Mouse (Mus musculus): ENCODE data around the gene Apela. TPM values are rescaled to one million over a fixed set of nuclear protein-coding genes. Genes with fewer than 3 reads are reported as not detected.

The Apela gene
- total and polyA plus RNA-seq, 3 experiments = not detected

DNA sequence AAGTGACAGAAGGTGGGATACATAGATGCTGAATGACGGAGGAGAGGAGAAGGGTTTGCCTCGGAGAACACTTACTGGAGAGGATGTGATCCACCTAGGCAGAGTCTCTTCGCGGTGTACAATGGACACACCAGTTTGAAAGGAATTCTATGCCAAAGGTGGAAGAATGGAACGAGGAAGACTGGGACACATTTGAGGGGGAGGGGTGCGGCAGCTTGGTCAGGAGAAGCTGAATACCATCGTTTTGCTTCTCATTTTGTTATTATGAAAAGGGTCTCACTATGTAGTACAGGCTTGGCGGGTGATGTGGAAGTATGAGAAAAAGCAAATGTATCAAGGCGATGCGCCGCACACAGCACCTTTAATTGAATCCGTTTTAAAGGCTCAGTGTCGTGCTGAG is 4.1 kb downstream of the Apela start:
- DNase-seq (ENCODE audit: low spot score) = no peak
- no peaks in the 10 kb centered on the region for H3K4me1 ChIP-seq (ENCODE audit: insufficient read depth, low read depth, low read length)
- H3K9me3 ChIP-seq (replicated peaks) = no peaks in the 10 kb centered on the region
- H3K36me3 ChIP-seq (replicated peaks) = no peaks in the 10 kb centered on the region
- ATAC-seq (ENCODE audit: extremely low read depth, insufficient number of reproducible peaks, low FRiP score, poor library complexity, severe bottlenecking) = no peak
- no peak overlapping the region for H3K4me3 ChIP-seq (ENCODE audit: low read depth, low read length)
- H3K27me3 ChIP-seq (ENCODE audit: insufficient read depth, low read length) = peaks cover 14% of the 10 kb centered on the region
- no peak for TF ChIP-seq POLR2AphosphoS5 (IDR thresholded peaks at IDR 0.05; ENCODE audit: insufficient replicate concordance, low read depth, low read length)
- TF ChIP-seq TAL1 (conservative IDR thresholded peaks at IDR 0.05; ENCODE audit: low read depth, low read length) = no peak
- no peak for TF ChIP-seq GATA1 (IDR thresholded peaks at IDR 0.05; ENCODE audit: borderline replicate concordance, low read length)
- TF ChIP-seq CTCF (IDR thresholded peaks at IDR 0.05; ENCODE audit: low read depth, low read length) = no peak
- no peak for TF ChIP-seq GATA2 (IDR thresholded peaks at IDR 0.05; ENCODE audit: borderline replicate concordance, low read depth, low read length)

DNA sequence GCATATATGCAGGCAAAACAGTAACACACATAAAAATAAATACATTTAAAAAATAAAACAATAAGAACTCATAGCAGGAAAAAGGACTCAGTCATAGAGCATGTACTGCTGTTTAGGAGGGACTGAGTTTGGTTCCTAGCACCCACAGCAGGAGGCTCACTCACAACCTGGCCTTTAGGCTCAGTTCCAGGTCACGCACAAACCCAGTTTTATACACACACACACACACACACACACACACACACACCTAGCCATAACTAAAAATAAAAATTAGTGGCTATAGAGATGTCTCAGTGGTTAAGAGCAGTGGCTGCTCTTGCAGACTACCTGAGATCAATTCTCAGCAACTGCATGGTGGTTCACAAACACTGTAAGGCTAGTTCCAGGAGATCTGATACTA is 5.0 kb downstream of the Apela start:
- TF ChIP-seq CTCF (IDR thresholded peaks at IDR 0.05; ENCODE audit: low read depth, low read length) = no peak
- TF ChIP-seq TAL1 (conservative IDR thresholded peaks at IDR 0.05; ENCODE audit: low read depth, low read length) = no peak
- TF ChIP-seq GATA2 (IDR thresholded peaks at IDR 0.05; ENCODE audit: borderline replicate concordance, low read depth, low read length) = no peak
- TF ChIP-seq POLR2AphosphoS5 (IDR thresholded peaks at IDR 0.05; ENCODE audit: insufficient replicate concordance, low read depth, low read length) = no peak
- TF ChIP-seq GATA1 (IDR thresholded peaks at IDR 0.05; ENCODE audit: borderline replicate concordance, low read length) = no peak

DNA sequence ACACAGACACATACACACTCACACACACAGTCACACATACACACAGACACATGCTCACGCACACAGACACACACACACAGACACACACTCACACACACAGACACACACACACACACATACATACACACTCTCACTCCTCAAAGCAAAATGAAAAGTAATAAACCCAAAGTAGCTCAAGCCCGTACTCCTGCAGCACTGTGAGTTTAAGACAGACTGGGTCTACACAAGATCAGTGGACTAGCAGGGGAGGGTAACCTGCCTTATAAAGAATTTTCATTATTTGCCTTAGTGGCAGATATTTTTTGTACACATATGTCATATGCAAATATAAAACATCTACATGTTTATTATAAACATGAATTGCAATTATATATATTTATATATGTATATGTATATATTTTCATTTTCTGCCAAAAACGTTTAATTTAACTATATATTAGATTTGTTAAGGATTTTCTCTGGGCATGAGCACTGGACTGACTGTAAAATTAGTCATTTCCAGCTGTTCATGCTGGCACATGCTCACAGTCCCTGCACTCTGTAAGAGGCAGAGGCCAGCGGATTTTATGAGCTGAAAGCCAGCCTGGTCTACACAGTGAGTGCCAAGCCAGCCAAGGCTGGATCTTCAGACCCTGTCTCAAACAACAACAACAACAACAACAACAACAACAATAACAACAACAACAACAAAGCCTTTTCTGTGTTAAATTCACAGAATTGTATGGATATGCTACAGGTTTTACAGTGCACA is 6.2 kb downstream of the Apela start:
- TF ChIP-seq CTCF (IDR thresholded peaks at IDR 0.05; ENCODE audit: low read depth, low read length) = no peak
- no peak for TF ChIP-seq TAL1 (conservative IDR thresholded peaks at IDR 0.05; ENCODE audit: low read depth, low read length)
- no peak for TF ChIP-seq POLR2AphosphoS5 (IDR thresholded peaks at IDR 0.05; ENCODE audit: insufficient replicate concordance, low read depth, low read length)
- no peak for TF ChIP-seq GATA1 (IDR thresholded peaks at IDR 0.05; ENCODE audit: borderline replicate concordance, low read length)
- no peak for TF ChIP-seq GATA2 (IDR thresholded peaks at IDR 0.05; ENCODE audit: borderline replicate concordance, low read depth, low read length)
- DNase-seq (ENCODE audit: low spot score) (no peak), ATAC-seq (ENCODE audit: extremely low read depth, insufficient number of reproducible peaks, low FRiP score, poor library complexity, severe bottlenecking) (no peak)
- Histone ChIP-seq H3K27me3 (ENCODE audit: insufficient read depth, low read length) (peaks cover 9% of the 10 kb centered on the region), H3K9me3 (replicated peaks) (no peaks in the 10 kb centered on the region), H3K36me3 (replicated peaks) (no peaks in the 10 kb centered on the region), H3K4me3 (ENCODE audit: low read depth, low read length) (no peak overlapping the region), H3K4me1 (ENCODE audit: insufficient read depth, low read depth, low read length) (no peaks in the 10 kb centered on the region)

More for the DNA sequence above, 5.0 kb downstream of the Apela start:
- Histone ChIP-seq H3K4me3 (ENCODE audit: low read depth, low read length) (no peak overlapping the region), H3K36me3 (replicated peaks) (no peaks in the 10 kb centered on the region), H3K27me3 (ENCODE audit: insufficient read depth, low read length) (peaks cover 11% of the 10 kb centered on the region), H3K9me3 (replicated peaks) (no peaks in the 10 kb centered on the region), H3K4me1 (ENCODE audit: insufficient read depth, low read depth, low read length) (no peaks in the 10 kb centered on the region)
- ATAC-seq (ENCODE audit: extremely low read depth, insufficient number of reproducible peaks, low FRiP score, poor library complexity, severe bottlenecking) (no peak), DNase-seq (ENCODE audit: low spot score) (no peak)

DNA sequence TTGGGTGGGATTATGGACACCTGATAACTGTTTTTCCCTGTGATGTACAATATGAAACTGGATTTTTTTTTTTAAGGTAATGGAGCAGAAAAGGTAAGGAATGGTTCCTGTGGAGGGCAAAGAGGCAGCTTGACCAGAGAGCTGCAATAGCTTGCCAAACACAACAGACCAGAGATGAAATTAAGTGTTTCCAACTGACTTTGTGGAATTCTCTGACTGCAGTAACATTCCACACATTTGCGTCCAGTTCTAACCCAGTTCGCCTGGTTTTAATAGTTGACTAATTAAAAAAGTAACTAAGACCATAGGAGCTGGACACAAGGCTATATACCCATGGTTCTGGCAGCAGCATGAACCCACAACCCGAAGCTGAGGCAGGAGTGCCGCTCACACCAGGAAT is 7.4 kb downstream of the Apela start:
- DNase-seq (ENCODE audit: low spot score) = no peak
- Histone ChIP-seq H3K9me3 (replicated peaks) (no peaks in the 10 kb centered on the region), H3K36me3 (replicated peaks) (no peaks in the 10 kb centered on the region), H3K27me3 (ENCODE audit: insufficient read depth, low read length) (peaks cover 5% of the 10 kb centered on the region; the same call in 1 of the 2 replicates), H3K4me3 (ENCODE audit: low read depth, low read length) (no peak overlapping the region), H3K4me1 (ENCODE audit: insufficient read depth, low read depth, low read length) (no peaks in the 10 kb centered on the region)
- TF ChIP-seq TAL1 (conservative IDR thresholded peaks at IDR 0.05; ENCODE audit: low read depth, low read length) (no peak), POLR2AphosphoS5 (IDR thresholded peaks at IDR 0.05; ENCODE audit: insufficient replicate concordance, low read depth, low read length) (no peak), CTCF (IDR thresholded peaks at IDR 0.05; ENCODE audit: low read depth, low read length) (no peak), GATA1 (IDR thresholded peaks at IDR 0.05; ENCODE audit: borderline replicate concordance, low read length) (no peak), GATA2 (IDR thresholded peaks at IDR 0.05; ENCODE audit: borderline replicate concordance, low read depth, low read length) (no peak)
- ATAC-seq (ENCODE audit: extremely low read depth, insufficient number of reproducible peaks, low FRiP score, poor library complexity, severe bottlenecking) = no peak

DNA sequence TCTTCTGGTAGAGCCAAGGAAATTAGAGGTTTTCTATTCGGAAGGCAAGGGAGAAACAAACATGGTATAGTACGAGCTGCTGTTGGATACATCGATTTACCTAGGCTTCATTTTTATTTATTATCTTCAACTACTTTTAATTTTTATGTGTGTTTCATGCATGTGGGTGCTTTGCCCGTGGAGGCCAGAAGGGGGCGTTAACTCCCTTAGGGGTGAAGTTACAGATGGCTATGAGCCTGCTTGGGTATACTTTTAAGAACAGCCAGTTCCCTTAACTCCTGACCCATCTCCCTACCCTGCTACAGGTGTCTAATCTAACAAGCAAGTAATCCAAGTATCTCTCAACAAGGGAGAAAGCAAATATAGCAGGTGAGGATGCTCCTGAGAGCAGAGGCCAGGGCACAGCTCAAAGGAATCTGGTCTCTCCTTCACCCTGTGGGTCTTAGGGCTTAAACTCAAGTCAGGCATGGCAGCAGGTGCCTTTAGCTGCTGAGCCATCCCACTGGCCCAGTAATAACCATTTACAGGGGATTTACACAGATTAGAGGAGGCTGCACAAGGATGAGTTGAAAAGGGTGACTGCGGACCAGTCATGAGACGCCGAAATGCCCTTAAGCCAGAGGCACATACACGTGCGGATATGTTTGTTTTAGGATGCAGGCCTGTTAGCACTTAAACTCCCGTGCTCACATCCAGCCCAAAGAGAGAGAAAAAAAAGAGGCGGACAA is 8.0 kb downstream of the Apela start:
- H3K9me3 ChIP-seq (replicated peaks) = no peaks in the 10 kb centered on the region
- peaks cover 5% of the 10 kb centered on the region; the same call in 1 of the 2 replicates for H3K27me3 ChIP-seq (ENCODE audit: insufficient read depth, low read length)
- H3K36me3 ChIP-seq (replicated peaks) = no peaks in the 10 kb centered on the region
- ATAC-seq (ENCODE audit: extremely low read depth, insufficient number of reproducible peaks, low FRiP score, poor library complexity, severe bottlenecking) (no peak), DNase-seq (ENCODE audit: low spot score) (no peak)
- H3K4me1 ChIP-seq (ENCODE audit: insufficient read depth, low read depth, low read length) = no peaks in the 10 kb centered on the region
- TF ChIP-seq GATA2 (IDR thresholded peaks at IDR 0.05; ENCODE audit: borderline replicate concordance, low read depth, low read length) = no peak
- no peak for TF ChIP-seq CTCF (IDR thresholded peaks at IDR 0.05; ENCODE audit: low read depth, low read length)
- TF ChIP-seq GATA1 (IDR thresholded peaks at IDR 0.05; ENCODE audit: borderline replicate concordance, low read length) = no peak
- no peak for TF ChIP-seq POLR2AphosphoS5 (IDR thresholded peaks at IDR 0.05; ENCODE audit: insufficient replicate concordance, low read depth, low read length)
- TF ChIP-seq TAL1 (conservative IDR thresholded peaks at IDR 0.05; ENCODE audit: low read depth, low read length) = no peak
- no peak overlapping the region for H3K4me3 ChIP-seq (ENCODE audit: low read depth, low read length)

DNA sequence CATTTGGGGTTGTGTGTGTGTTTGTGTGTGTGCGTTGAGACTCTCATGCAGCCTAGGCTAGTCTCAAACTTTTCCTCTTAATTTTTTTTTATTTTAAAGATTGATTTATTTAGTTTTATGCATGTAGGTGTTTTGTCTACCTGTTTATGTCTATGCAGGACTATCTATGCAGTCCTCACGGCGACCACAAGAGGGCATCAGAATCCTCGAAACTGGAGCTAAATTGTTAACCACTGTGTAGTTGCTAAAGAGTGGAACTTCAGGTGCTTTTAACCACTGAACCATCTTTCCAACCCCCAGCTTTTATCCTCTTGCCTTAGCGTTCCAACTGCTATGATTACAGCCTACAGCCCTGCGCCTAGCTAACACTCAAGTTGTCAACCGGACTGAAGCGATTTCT is 14.7 kb downstream of the Apela start:
- TF ChIP-seq CTCF (IDR thresholded peaks at IDR 0.05; ENCODE audit: low read depth, low read length) = peak; percentile 20; the same call in 1 of the 2 replicates
- TF ChIP-seq POLR2AphosphoS5 (IDR thresholded peaks at IDR 0.05; ENCODE audit: insufficient replicate concordance, low read depth, low read length) = no peak
- Histone ChIP-seq H3K4me1 (ENCODE audit: insufficient read depth, low read depth, low read length) (no peaks in the 10 kb centered on the region), H3K27me3 (ENCODE audit: insufficient read depth, low read length) (peaks cover 3% of the 10 kb centered on the region; the same call in 1 of the 2 replicates), H3K4me3 (ENCODE audit: low read depth, low read length) (no peak overlapping the region), H3K9me3 (replicated peaks) (no peaks in the 10 kb centered on the region), H3K36me3 (replicated peaks) (no peaks in the 10 kb centered on the region)
- DNase-seq (ENCODE audit: low spot score) = peak; percentile 9
- no peak for ATAC-seq (ENCODE audit: extremely low read depth, insufficient number of reproducible peaks, low FRiP score, poor library complexity, severe bottlenecking)

All from G1E (cell line).